Mouse (Mus musculus): ENCODE measurements at regions not wholly inside any gene's neighbourhood (a gene's known extent, or its start where the extent isn't known, plus 50 kb on each side); places are given as distances from the start of the nearest gene placed in this dataset.

- peak; percentile 36 for DNase-seq (ENCODE audit: low read depth, low spot score)
- no peaks in the 10 kb centered on the region for H3K36me3 ChIP-seq (ENCODE audit: control insufficient read depth, insufficient read depth, low read length, poor library complexity, severe bottlenecking)
- H3K4me3 ChIP-seq (ENCODE audit: insufficient read depth in 1 of 2, low read depth in 1 of 2, low read length in 2 of 2, poor library complexity in 1 of 2, severe bottlenecking in 1 of 2), result no peak overlapping the region
- TF ChIP-seq ZC3H11A (IDR thresholded peaks at IDR 0.05; ENCODE audit: borderline replicate concordance, low read depth, low read length) (no peak), ZNF384 (IDR thresholded peaks at IDR 0.05; ENCODE audit: low read depth, low read length) (no peak), MAFK (IDR thresholded peaks at IDR 0.05; ENCODE audit: insufficient read depth, low read depth, low read length) (no peak), HCFC1 (IDR thresholded peaks at IDR 0.05; ENCODE audit: borderline replicate concordance, insufficient read depth, low read length) (no peak), CHD2 (IDR thresholded peaks at IDR 0.05; ENCODE audit: low read depth, low read length) (no peak)
- no peaks in the 10 kb centered on the region for H3K9me3 ChIP-seq (ENCODE audit: control insufficient read depth, insufficient read depth, low read depth, low read length)
- H3K9ac ChIP-seq (ENCODE audit: insufficient read depth, low read depth, low read length, poor library complexity, severe bottlenecking), result no peak overlapping the region
- no peak overlapping the region for H3K27ac ChIP-seq (ENCODE audit: insufficient read depth, low read depth, low read length, poor library complexity, severe bottlenecking)
- H3K4me1 ChIP-seq (ENCODE audit: control insufficient read depth in 2 of 2, insufficient read depth in 2 of 2, low read length in 2 of 2, poor library complexity in 1 of 2), result peaks cover 0 to 6% of the 10 kb centered on the region in 2 experiments; a peak in 2 of 4 replicates
- in situ Hi-C loops (cut with MboI; ENCODE audit: low sequenced_read_pairs in 2 of 2, unreplicated experiment in 2 of 2), result no loop called here
These were observed 258.8 kb downstream of the Rplp1 start for GRCm38 (mm10) chr9:61655433-61655981.

GRCm38 (mm10) chr9:61645661-61646425 is 268.5 kb downstream of the Rplp1 start:
- Histone ChIP-seq H3K9me3 (ENCODE audit: control insufficient read depth, insufficient read depth, low read depth, low read length) (no peaks in the 10 kb centered on the region), H3K36me3 (ENCODE audit: control insufficient read depth, insufficient read depth, low read length, poor library complexity, severe bottlenecking) (no peaks in the 10 kb centered on the region), H3K4me1 (ENCODE audit: control insufficient read depth in 2 of 2, insufficient read depth in 2 of 2, low read length in 2 of 2, poor library complexity in 1 of 2) (peaks cover 0 to 4% of the 10 kb centered on the region in 2 experiments; a peak in 1 of 4 replicates), H3K27ac (ENCODE audit: insufficient read depth, low read depth, low read length, poor library complexity, severe bottlenecking) (no peak overlapping the region), H3K9ac (ENCODE audit: insufficient read depth, low read depth, low read length, poor library complexity, severe bottlenecking) (no peak overlapping the region), H3K4me3 (ENCODE audit: insufficient read depth in 1 of 2, low read depth in 1 of 2, low read length in 2 of 2, poor library complexity in 1 of 2, severe bottlenecking in 1 of 2) (no peak overlapping the region)
- no peak for TF ChIP-seq CHD2 (IDR thresholded peaks at IDR 0.05; ENCODE audit: low read depth, low read length)
- TF ChIP-seq ZC3H11A (IDR thresholded peaks at IDR 0.05; ENCODE audit: borderline replicate concordance, low read depth, low read length), result no peak
- no peak for TF ChIP-seq HCFC1 (IDR thresholded peaks at IDR 0.05; ENCODE audit: borderline replicate concordance, insufficient read depth, low read length)
- no peak for TF ChIP-seq MAFK (IDR thresholded peaks at IDR 0.05; ENCODE audit: insufficient read depth, low read depth, low read length)
- no peak for TF ChIP-seq ZNF384 (IDR thresholded peaks at IDR 0.05; ENCODE audit: low read depth, low read length)
- in situ Hi-C loops (cut with MboI; ENCODE audit: low sequenced_read_pairs in 2 of 2, unreplicated experiment in 2 of 2), result no loop called here
- no peak for DNase-seq (ENCODE audit: low read depth, low spot score)

- H3K36me3 ChIP-seq (ENCODE audit: control insufficient read depth, insufficient read depth, low read length, poor library complexity, severe bottlenecking), result no peaks in the 10 kb centered on the region
- H3K4me1 ChIP-seq (ENCODE audit: control insufficient read depth in 2 of 2, insufficient read depth in 2 of 2, low read length in 2 of 2, poor library complexity in 1 of 2), result peaks cover 0 to 4% of the 10 kb centered on the region in 2 experiments; a peak in 1 of 4 replicates
- H3K4me3 ChIP-seq (ENCODE audit: insufficient read depth in 1 of 2, low read depth in 1 of 2, low read length in 2 of 2, poor library complexity in 1 of 2, severe bottlenecking in 1 of 2), result no peak overlapping the region
- no peaks in the 10 kb centered on the region for H3K9me3 ChIP-seq (ENCODE audit: control insufficient read depth, insufficient read depth, low read depth, low read length)
- no peak overlapping the region for H3K9ac ChIP-seq (ENCODE audit: insufficient read depth, low read depth, low read length, poor library complexity, severe bottlenecking)
- in situ Hi-C loops (cut with MboI; ENCODE audit: low sequenced_read_pairs in 2 of 2, unreplicated experiment in 2 of 2), result no loop called here
- no peak for TF ChIP-seq MAFK (IDR thresholded peaks at IDR 0.05; ENCODE audit: insufficient read depth, low read depth, low read length)
- TF ChIP-seq CHD2 (IDR thresholded peaks at IDR 0.05; ENCODE audit: low read depth, low read length), result no peak
- no peak for TF ChIP-seq ZC3H11A (IDR thresholded peaks at IDR 0.05; ENCODE audit: borderline replicate concordance, low read depth, low read length)
- TF ChIP-seq ZNF384 (IDR thresholded peaks at IDR 0.05; ENCODE audit: low read depth, low read length), result no peak
- TF ChIP-seq HCFC1 (IDR thresholded peaks at IDR 0.05; ENCODE audit: borderline replicate concordance, insufficient read depth, low read length), result no peak
- H3K27ac ChIP-seq (ENCODE audit: insufficient read depth, low read depth, low read length, poor library complexity, severe bottlenecking), result no peak overlapping the region
- no peak for DNase-seq (ENCODE audit: low read depth, low spot score)
These were observed 268.6 kb downstream of the Tle3 start for GRCm38 (mm10) chr9:61640739-61641138.

GRCm38 (mm10) chr9:61638908-61639307 is 266.7 kb downstream of the Tle3 start:
- in situ Hi-C loops (cut with MboI; ENCODE audit: low sequenced_read_pairs in 2 of 2, unreplicated experiment in 2 of 2), result no loop called here
- Histone ChIP-seq H3K36me3 (ENCODE audit: control insufficient read depth, insufficient read depth, low read length, poor library complexity, severe bottlenecking) (no peaks in the 10 kb centered on the region), H3K4me1 (ENCODE audit: control insufficient read depth in 2 of 2, insufficient read depth in 2 of 2, low read length in 2 of 2, poor library complexity in 1 of 2) (no peaks in the 10 kb centered on the region), H3K9ac (ENCODE audit: insufficient read depth, low read depth, low read length, poor library complexity, severe bottlenecking) (no peak overlapping the region), H3K27ac (ENCODE audit: insufficient read depth, low read depth, low read length, poor library complexity, severe bottlenecking) (no peak overlapping the region), H3K4me3 (ENCODE audit: insufficient read depth in 1 of 2, low read depth in 1 of 2, low read length in 2 of 2, poor library complexity in 1 of 2, severe bottlenecking in 1 of 2) (no peak overlapping the region), H3K9me3 (ENCODE audit: control insufficient read depth, insufficient read depth, low read depth, low read length) (no peaks in the 10 kb centered on the region)
- TF ChIP-seq HCFC1 (IDR thresholded peaks at IDR 0.05; ENCODE audit: borderline replicate concordance, insufficient read depth, low read length) (no peak), ZC3H11A (IDR thresholded peaks at IDR 0.05; ENCODE audit: borderline replicate concordance, low read depth, low read length) (no peak), MAFK (IDR thresholded peaks at IDR 0.05; ENCODE audit: insufficient read depth, low read depth, low read length) (no peak), ZNF384 (IDR thresholded peaks at IDR 0.05; ENCODE audit: low read depth, low read length) (no peak), CHD2 (IDR thresholded peaks at IDR 0.05; ENCODE audit: low read depth, low read length) (no peak)
- DNase-seq (ENCODE audit: low read depth, low spot score), result no peak
